In genomic region chr12:83632680-83633025, GRCm38 (mm10) we compare ENCODE assay signal across 8 mouse cellular contexts. TPM values are rescaled to one million over a fixed set of nuclear protein-coding genes. Genes with fewer than 3 reads are reported as not detected.
DNase-seq lines count a peak whose midpoint lies in the region; ATAC-seq lines count a peak whose summit lies in the region.

No protein-coding gene starts in this region.

- 0 out of 2 replicates have a peak, but pooled peaks cover 5% of the 10 kb centered on the region for H3K4me1 ChIP-seq in hindbrain, embryonic 12.5 days

- peak; percentile 69 for ATAC-seq in hindbrain, embryonic 12.5 days (ENCODE audit: low FRiP score)

- H3K9me3 ChIP-seq in hindbrain, embryonic 12.5 days (replicated peaks): no peaks in the 10 kb centered on the region

- H3K27me3 ChIP-seq in hindbrain, embryonic 12.5 days: no peaks in the 10 kb centered on the region

- H3K36me3 ChIP-seq in hindbrain, embryonic 12.5 days: peaks cover 17% of the 10 kb centered on the region

- DNase-seq in NIH3T3 (ENCODE audit: low read depth): peak; percentile 55
- peak; percentile 46 for DNase-seq in cerebellum, adult 8-10 months
- peak; percentile 35 to 46 for DNase-seq in frontal cortex, postnatal 14 days (ENCODE audit: low spot score in 2 of 2)
- peak; percentile 36 to 48 for DNase-seq in left cerebral cortex, adult 18-20 months (ENCODE audit: low spot score in 2 of 2)
- DNase-seq in lung, postnatal 4 days: peak; percentile 64 to 65
- DNase-seq in skeletal muscle tissue, adult 2 months (ENCODE audit: low read depth, low spot score): peak; percentile 13
- no peak for DNase-seq in yolk sac, embryonic 10.5 days (ENCODE audit: low spot score)

- H3K4me3 ChIP-seq in hindbrain, embryonic 12.5 days: peak overlapping the region; percentile 93

- peak overlapping the region; percentile 99 for H3K9ac ChIP-seq in hindbrain, embryonic 12.5 days

- H3K27ac ChIP-seq in hindbrain, embryonic 12.5 days: peak overlapping the region; percentile 95

- peak overlapping the region; percentile 60 for H3K4me2 ChIP-seq in hindbrain, embryonic 12.5 days (replicated peaks)

- 0% methylated on average over 20 of the region's 20 CpGs for whole genome bisulfite sequencing in hindbrain, embryonic 12.5 days

RNA-seq across cellular contexts. Expression of gene Rbm25, which starts 1.6 kb away (rescaled TPM):
- polyA plus RNA-seq in hindbrain, embryonic 12.5 days (2016; fragmentation: Nextera tagmentation; extraction: Ambion mirVana): 286 and 304 TPM in 2 replicates
- 100 to 1,000 TPM; 101 TPM for total RNA-seq in left cerebral cortex, adult 18-20 months (2021)

RNA-seq across cellular contexts. Expression of gene Zfyve1, which starts 35.6 kb away (rescaled TPM):
- 35.0 and 37.7 TPM in 2 replicates for polyA plus RNA-seq in hindbrain, embryonic 12.5 days (2016; fragmentation: Nextera tagmentation; extraction: Ambion mirVana)
- total RNA-seq in left cerebral cortex, adult 18-20 months (2021): 10 to 100 TPM; 42.7 to 46.6 TPM

RNA-seq across cellular contexts. Expression of gene Psen1, which starts 55.3 kb away (rescaled TPM):
- polyA plus RNA-seq in hindbrain, embryonic 12.5 days (2016; fragmentation: Nextera tagmentation; extraction: Ambion mirVana): 77.5 and 80.0 TPM in 2 replicates
- total RNA-seq in left cerebral cortex, adult 18-20 months (2021): 10 to 100 TPM; 59.4 to 72.0 TPM
